Mouse (Mus musculus) macrophage (primary cell): ENCODE measurements around the gene Otub1. TPM values are rescaled to one million over a fixed set of nuclear protein-coding genes. Genes with fewer than 3 reads are reported as not detected.

Source experiments
- H3K27ac ChIP-seq: fragments of 350-480 bp; formaldehyde crosslinking; 2 replicates; pipeline ENCODE4 v1.9.0; 2021
- H3K36me3 ChIP-seq: fragments of 350-480 bp; formaldehyde crosslinking; 2 replicates; pipeline ENCODE4 v1.9.0; 2021; ENCODE audit errors: inconsistent target
- H3K4me3 ChIP-seq: fragments of 350-480 bp; formaldehyde crosslinking; 2 replicates; pipeline ENCODE4 v1.9.0; 2021; ENCODE audit errors: inconsistent target
- H3K79me2 ChIP-seq: fragments of 350-480 bp; formaldehyde crosslinking; 2 replicates; pipeline ENCODE4 v1.9.0; 2021; ENCODE audit errors: inconsistent target
- WGBS: methylation state at CpG from one replicate; pipeline ENCODE4 v1.1.7; 2026; ENCODE audit warnings: inconsistent platforms; ENCODE audit not compliant: missing documents; 5-methylcytosine and 5-hydroxymethylcytosine counted together
- polyA plus RNA-seq: library from polyadenylated mRNA; stranded (reverse); fragments of 250-400 nt; gene quantifications from 3 replicates; pipeline ENCODE4 v1.2.4, GENCODE M21; 2018; ENCODE audit warnings: inconsistent platforms
- total RNA-seq, 78 experiments: library from RNA; depleted of rRNA; stranded (reverse); fragments of 250-400 nt; gene quantifications; 1 replicate in 9 of 78; 2 replicates in 24 of 78; 3 replicates in 43 of 78; 4 replicates in 2 of 78; pipeline ENCODE4 v1.2.4; 2018; ENCODE audit warnings: inconsistent platforms in 56 of 78

The Otub1 gene
- total RNA-seq (2018; cell fraction: chromatin; rRNA removed): 10 to 100 TPM; 19.5 to 48.4 (median 36.8) TPM
- total RNA-seq (2018; cell fraction: cytosol; rRNA removed): 10 to 100 TPM; 52.2 to 76.7 (median 65.6) TPM
- 10 to 100 TPM; 25.7 to 57.4 (median 43.5) TPM for total RNA-seq (2018; cell fraction: nucleus; rRNA removed)
- 63.3 to 78.4 TPM (median 68.3 TPM) in 3 replicates for polyA plus RNA-seq

DNA sequence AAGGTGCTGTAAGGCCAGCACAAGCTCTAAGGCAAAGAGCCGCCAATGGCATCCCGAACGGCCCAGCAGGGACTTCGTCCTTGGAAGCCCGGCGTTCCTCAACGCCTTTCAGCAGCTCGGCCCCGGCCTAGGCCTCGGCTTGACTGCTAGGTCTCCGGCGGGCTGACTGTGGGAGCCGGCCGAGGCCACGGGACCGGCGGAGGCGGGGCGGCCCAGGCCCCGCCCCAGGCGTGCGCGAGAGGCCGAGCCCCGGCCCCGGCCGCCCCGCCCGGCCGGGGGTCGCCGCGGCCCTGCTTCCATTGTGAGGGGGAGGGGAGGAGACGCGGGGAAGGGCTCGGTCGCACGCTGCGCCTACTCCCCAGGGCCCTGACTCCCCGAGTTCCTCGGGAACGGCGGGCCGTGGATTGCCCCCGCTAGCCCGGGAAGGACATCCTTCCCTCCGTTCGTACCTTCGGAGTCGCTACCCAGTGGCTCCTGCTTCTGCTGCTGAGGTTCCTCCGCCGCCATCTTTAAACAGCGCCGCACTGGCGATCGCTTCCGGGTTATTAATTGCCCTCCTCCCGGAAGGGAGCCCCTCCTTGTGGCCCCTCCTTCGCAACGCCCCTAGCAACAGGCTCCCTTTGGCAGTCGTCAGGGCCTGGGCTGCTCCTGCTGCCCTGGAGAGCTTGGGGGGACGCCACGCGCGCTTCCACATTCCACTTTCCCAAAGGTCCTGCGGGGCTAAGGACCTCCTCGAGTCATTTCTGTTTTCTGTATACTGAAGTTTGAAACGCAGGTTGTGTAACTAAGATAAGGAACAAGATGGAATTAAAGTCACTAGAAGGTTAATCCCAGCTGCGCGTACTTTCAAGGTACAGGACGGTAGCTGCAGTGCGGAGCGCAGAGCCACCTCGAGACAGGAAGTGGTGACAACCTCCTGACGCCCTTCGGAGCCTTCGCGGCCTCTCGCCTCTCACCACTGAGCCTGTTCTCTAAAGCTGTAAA is at the start of gene Otub1:
TSS of gene Otub1 (minus strand) at position 564 of the 984 bp plus-strand sequence.
- H3K36me3 ChIP-seq: peaks cover 28% of the 10 kb centered on the region
- H3K27ac ChIP-seq: peak within 1 kb of the TSS; percentile 75
- peak within 1 kb of the TSS; percentile 74 for H3K4me3 ChIP-seq
- 3% methylated on average over 72 of the region's 79 CpGs for WGBS
- peaks cover 34% of the 10 kb centered on the region for H3K79me2 ChIP-seq

DNA sequence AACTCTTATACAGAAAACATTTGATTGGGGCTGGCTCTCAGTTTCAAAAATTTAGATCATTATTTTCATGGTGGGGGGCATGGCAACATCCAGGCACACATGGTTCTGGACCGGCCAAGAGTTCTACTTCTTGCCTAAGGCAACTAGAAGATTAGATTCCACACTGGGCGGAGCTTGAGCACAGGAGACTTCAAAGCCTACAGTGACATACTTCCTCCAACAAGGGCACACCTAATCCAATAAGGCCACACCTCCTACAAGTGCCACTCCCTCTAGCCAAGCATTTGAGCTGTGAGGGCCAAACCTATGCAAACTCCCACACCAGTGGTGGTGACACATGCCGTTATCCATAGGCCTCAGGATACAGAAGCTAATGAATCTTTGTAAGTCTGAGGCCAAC is 39.9 kb upstream of the Otub1 start:
- no peaks in the 10 kb centered on the region for H3K36me3 ChIP-seq
- H3K79me2 ChIP-seq: no peaks in the 10 kb centered on the region
- 93% methylated on average over 3 of the region's 3 CpGs for WGBS
- H3K27ac ChIP-seq: no peak overlapping the region
- H3K4me3 ChIP-seq: no peak overlapping the region

GRCm38 (mm10) chr19:7240782-7241690 is 34.9 kb upstream of the Otub1 start, which contains the start of gene Naa40:
Gene Naa40 (minus strand): TSS chr19:7241183.
- Histone ChIP-seq H3K4me3 (peak within 1 kb of the TSS; percentile 86), H3K36me3 (no peaks in the 10 kb centered on the region; the same call in 1 of the 2 replicates), H3K27ac (peak within 1 kb of the TSS; percentile 76), H3K79me2 (peaks cover 46% of the 10 kb centered on the region)
- under 1% methylated on average over 78 of the region's 80 CpGs for WGBS

DNA sequence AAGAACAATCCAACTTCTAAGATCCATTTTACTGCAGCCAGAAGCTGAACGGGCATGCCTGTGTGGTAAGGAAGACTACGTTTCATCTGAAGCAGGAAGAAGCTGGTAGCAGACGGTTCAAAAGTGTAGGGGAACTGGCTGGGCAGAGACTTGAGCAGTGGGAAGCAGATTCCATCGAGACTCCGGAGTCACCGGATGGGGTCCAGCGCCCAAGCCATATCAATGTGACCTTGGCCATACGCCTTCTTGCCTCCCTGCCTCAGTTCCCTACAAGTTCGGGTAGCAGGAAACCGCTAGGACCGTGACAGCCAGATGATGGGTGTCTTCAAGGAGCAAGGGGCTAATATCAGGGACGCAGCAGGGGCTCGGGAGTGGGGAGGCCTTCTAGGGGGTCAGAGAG is 34.2 kb upstream of the Otub1 start:
- Histone ChIP-seq H3K79me2 (peaks cover 50% of the 10 kb centered on the region), H3K27ac (peak overlapping the region; percentile 76), H3K36me3 (no peaks in the 10 kb centered on the region; the same call in 1 of the 2 replicates), H3K4me3 (peak overlapping the region; percentile 86)
- WGBS: 2% methylated on average over 13 of the region's 13 CpGs

DNA sequence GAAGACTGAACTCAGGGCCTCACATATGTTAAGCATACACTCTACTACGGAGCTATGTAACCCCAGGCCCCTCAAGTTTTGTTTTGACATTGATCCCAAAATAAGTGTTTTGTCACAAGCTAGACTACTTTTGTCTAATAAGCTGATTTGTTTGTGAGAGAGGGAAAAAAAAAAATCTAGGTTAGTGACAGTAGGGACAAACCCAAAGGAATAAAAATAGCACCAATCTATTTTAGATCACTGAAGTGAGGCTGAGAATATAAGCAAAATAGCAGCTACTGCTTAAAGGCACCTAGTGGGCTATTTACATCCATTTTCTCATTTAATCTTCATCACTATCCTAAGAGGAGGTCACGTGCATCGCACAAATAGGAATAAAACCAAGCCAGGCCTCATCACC is 33.5 kb upstream of the Otub1 start:
- WGBS: 95% methylated on average over 3 of the region's 3 CpGs
- no peak overlapping the region; the same call in 1 of the 2 replicates for H3K27ac ChIP-seq

DNA sequence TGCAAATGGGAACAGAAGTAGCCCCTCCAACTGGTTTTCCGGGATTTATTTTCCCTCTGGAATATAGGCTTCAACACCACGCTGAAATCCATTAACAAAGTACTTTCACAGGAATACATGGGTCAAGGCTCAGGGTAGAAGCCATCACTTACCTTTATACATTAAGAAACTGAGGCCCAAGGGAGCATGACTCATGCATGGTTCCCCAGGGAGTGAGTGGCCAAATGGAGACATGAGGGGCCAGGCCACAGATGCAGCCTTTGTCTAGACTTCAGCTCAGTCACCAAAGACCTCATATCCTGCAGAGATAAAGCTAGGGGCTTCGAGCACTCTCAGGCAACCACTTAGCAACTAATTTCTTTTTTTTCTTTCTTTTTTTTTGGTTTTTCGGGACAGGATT is 30.6 kb upstream of the Otub1 start:
- WGBS: 93% methylated on average over 3 of the region's 4 CpGs
- H3K36me3 ChIP-seq: peaks cover 8% of the 10 kb centered on the region; the same call in 1 of the 2 replicates

More for the DNA sequence above, 33.5 kb upstream of the Otub1 start:
- Histone ChIP-seq H3K79me2 (peaks cover 51% of the 10 kb centered on the region), H3K36me3 (no peaks in the 10 kb centered on the region; the same call in 1 of the 2 replicates), H3K4me3 (peak overlapping the region; percentile 86; the same call in 1 of the 2 replicates)

GRCm38 (mm10) chr19:7236011-7236410 is 29.9 kb upstream of the Otub1 start:
- Histone ChIP-seq H3K27ac (no peak overlapping the region), H3K4me3 (no peak overlapping the region), H3K36me3 (peaks cover 12% of the 10 kb centered on the region; the same call in 1 of the 2 replicates), H3K79me2 (peaks cover 59% of the 10 kb centered on the region)
- 94% methylated on average over 2 of the region's 2 CpGs for WGBS

More for the DNA sequence above, 30.6 kb upstream of the Otub1 start:
- Histone ChIP-seq H3K27ac (no peak overlapping the region), H3K79me2 (peaks cover 59% of the 10 kb centered on the region), H3K4me3 (no peak overlapping the region)

GRCm38 (mm10) chr19:7235461-7235860 is 29.3 kb upstream of the Otub1 start:
- 96% methylated on average over 9 of the region's 9 CpGs for WGBS
- Histone ChIP-seq H3K36me3 (peaks cover 14% of the 10 kb centered on the region; the same call in 1 of the 2 replicates), H3K27ac (no peak overlapping the region), H3K4me3 (no peak overlapping the region), H3K79me2 (peaks cover 57% of the 10 kb centered on the region)

DNA sequence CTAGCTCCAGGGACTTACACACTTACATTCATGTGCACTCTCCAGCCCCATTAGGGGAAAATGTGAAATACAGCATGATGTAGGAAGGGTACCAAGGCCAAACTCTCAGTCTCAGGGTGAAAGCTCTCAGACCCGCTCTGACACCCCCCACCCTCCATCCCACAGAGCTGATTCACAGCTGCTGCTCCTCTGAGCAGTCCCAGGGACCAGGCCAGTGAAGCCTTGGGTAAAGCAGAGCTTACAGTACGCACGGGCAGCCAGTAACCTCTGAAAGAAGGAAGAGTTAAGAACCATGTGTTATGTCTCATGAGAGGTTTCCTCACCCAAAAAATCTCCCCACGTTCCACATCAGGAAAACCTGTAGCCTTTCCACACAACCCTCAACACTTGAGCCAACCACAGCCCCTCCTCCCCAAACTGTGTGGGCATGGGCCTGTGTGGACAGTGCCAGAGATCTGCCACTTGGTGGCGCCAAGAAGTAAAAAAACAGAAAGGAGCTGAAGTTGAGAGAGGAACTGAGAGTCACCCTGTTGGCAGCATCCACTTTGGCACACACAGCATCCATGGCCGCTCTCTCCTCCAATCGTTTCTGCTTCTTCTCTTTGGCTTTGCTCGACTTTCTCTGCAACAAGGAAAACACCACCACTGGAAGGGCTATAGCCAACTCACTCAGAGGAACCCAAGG is 28.6 kb upstream of the Otub1 start:
- WGBS: 39% methylated on average over 8 of the region's 8 CpGs
- Histone ChIP-seq H3K4me3 (no peak overlapping the region), H3K36me3 (peaks cover 21% of the 10 kb centered on the region), H3K79me2 (peaks cover 49% of the 10 kb centered on the region), H3K27ac (no peak overlapping the region)

GRCm38 (mm10) chr19:7226511-7226914 is 20.4 kb upstream of the Otub1 start:
- Histone ChIP-seq H3K27ac (peak overlapping the region; percentile 39), H3K36me3 (peaks cover 30% of the 10 kb centered on the region), H3K4me3 (no peak overlapping the region), H3K79me2 (no peaks in the 10 kb centered on the region)
- 7% methylated on average over 6 of the region's 6 CpGs for WGBS

DNA sequence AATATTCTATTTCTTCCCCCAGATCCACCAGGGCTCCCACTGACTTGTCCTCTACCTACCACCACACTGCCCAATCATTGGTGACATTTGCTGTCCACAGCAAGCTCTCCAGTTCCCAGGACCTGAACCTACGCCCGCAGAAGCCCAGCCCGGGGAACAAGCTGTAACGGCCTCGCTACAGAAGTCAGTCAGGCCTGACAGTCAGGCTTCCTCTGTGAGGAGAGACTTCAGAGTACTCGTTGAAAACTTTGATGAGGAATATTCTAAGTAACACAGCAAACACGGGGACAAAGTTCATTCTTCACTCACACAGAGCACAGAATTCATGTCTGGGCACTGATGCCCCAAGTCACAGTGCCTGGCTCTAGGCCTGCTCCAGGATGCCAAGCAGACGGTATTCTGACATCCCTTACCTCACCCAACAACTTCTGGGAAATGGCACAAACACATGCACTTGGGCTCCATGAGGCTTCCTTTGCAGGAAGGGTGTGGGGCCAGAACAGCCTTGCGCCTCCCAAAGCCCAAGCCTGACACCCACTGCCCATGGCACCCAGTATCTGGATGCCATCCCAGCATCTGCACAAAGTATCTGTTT is 19.1 kb upstream of the Otub1 start:
- peaks cover 22% of the 10 kb centered on the region for H3K36me3 ChIP-seq
- 92% methylated on average over 9 of the region's 9 CpGs for WGBS

GRCm38 (mm10) chr19:7224253-7224652 is 18.1 kb upstream of the Otub1 start:
- Histone ChIP-seq H3K4me3 (no peak overlapping the region), H3K36me3 (peaks cover 14% of the 10 kb centered on the region; the same call in 1 of the 2 replicates), H3K27ac (no peak overlapping the region), H3K79me2 (no peaks in the 10 kb centered on the region)
- 98% methylated on average over 3 of the region's 3 CpGs for WGBS

More for the DNA sequence above, 19.1 kb upstream of the Otub1 start:
- Histone ChIP-seq H3K4me3 (no peak overlapping the region), H3K27ac (no peak overlapping the region), H3K79me2 (no peaks in the 10 kb centered on the region)

- Histone ChIP-seq H3K79me2 (no peaks in the 10 kb centered on the region), H3K4me3 (no peak overlapping the region), H3K36me3 (peaks cover 10% of the 10 kb centered on the region; the same call in 1 of the 2 replicates), H3K27ac (no peak overlapping the region)
These were observed 17.4 kb upstream of the Otub1 start for GRCm38 (mm10) chr19:7223488-7223887.
